Mouse (Mus musculus) skeletal muscle tissue, postnatal 0 days (tissue): ENCODE data around the gene Krt34. TPM values are rescaled to one million over a fixed set of nuclear protein-coding genes. Genes with fewer than 3 reads are reported as not detected.

Experiments used
- polyA plus RNA-seq: library from polyadenylated mRNA; unstranded; fragments of >200 nt; fragmentation: Nextera tagmentation; extraction: Ambion mirVana; gene quantifications from 2 replicates; pipeline ENCODE4 v1.2.1, GENCODE M21; 2015

Krt34 gene
- polyA plus RNA-seq: not detected in 2 replicates

GRCm38 (mm10) chr11:100041454-100041853 is at the start of gene Krt34:
Gene Krt34, minus strand, starts transcription at chr11:100041554.

GRCm38 (mm10) chr11:100087861-100088260 is 46.5 kb upstream of the Krt34 start, which contains the start of gene Krt32:
Gene Krt32, minus strand, starts transcription at chr11:100088226.

GRCm38 (mm10) chr11:100050451-100050850 is 9.1 kb upstream of the Krt34 start, which contains the start of gene Krt31:
Gene Krt31, minus strand, starts transcription at chr11:100050551.

GRCm38 (mm10) chr11:100029768-100030167 is 11.6 kb downstream of the Krt34 start, which contains the start of gene Krt33b:
Gene Krt33b, minus strand, starts transcription at chr11:100029868.

GRCm38 (mm10) chr11:100016112-100016511 is 25.2 kb downstream of the Krt34 start, which contains the start of gene Krt33a:
Gene Krt33a, minus strand, starts transcription at chr11:100016212.

GRCm38 (mm10) chr11:99993620-99994383 is 47.6 kb downstream of the Krt34 start, which contains the start of gene Krtap17-1:
Gene Krtap17-1, minus strand, starts transcription at chr11:99993994.

Other genes starting within 250 kb of the Krt34 start
- gene Gm11596, start 248.1 kb downstream of the Krt34 start, polyA plus RNA-seq: not detected in 2 replicates
- gene Gm11569, start 242.6 kb downstream of the Krt34 start, polyA plus RNA-seq: not detected in 2 replicates
- gene Gm11554, start 237.1 kb downstream of the Krt34 start, polyA plus RNA-seq: not detected in 2 replicates
- gene Krtap4-13, start 231.7 kb downstream of the Krt34 start, polyA plus RNA-seq: not detected in 2 replicates
- gene Gm11564, start 225.9 kb downstream of the Krt34 start, polyA plus RNA-seq: not detected in 2 replicates
- gene 2300003K06Rik, start 203.5 kb downstream of the Krt34 start, polyA plus RNA-seq: not detected in 2 replicates
- not detected in 2 replicates for gene Krtap4-16, start 189.9 kb downstream of the Krt34 start, polyA plus RNA-seq
- gene Gm11568, start 183.6 kb downstream of the Krt34 start, polyA plus RNA-seq: not detected in 2 replicates
- not detected in 2 replicates for gene Gm11559, start 177.1 kb downstream of the Krt34 start, polyA plus RNA-seq
- not detected in 2 replicates for gene Krtap9-1, start 168.2 kb downstream of the Krt34 start, polyA plus RNA-seq
- gene Gm11567, start 162.4 kb downstream of the Krt34 start, polyA plus RNA-seq: not detected in 2 replicates
- not detected in 2 replicates for gene Krtap31-1, start 133.6 kb downstream of the Krt34 start, polyA plus RNA-seq
- gene Gm11565, start 126.8 kb downstream of the Krt34 start, polyA plus RNA-seq: not detected in 2 replicates
- not detected in 2 replicates for gene Krtap31-2, start 105.3 kb downstream of the Krt34 start, polyA plus RNA-seq
- gene Krtap9-5, start 93.1 kb downstream of the Krt34 start, polyA plus RNA-seq: not detected in 2 replicates
- gene Krtap29-1, start 62.5 kb downstream of the Krt34 start, polyA plus RNA-seq: not detected in 2 replicates
- gene Krtap16-1, start 55.0 kb downstream of the Krt34 start, polyA plus RNA-seq: not detected in 2 replicates
- gene Krtap17-1, start 47.6 kb downstream of the Krt34 start, polyA plus RNA-seq: 0.35 TPM in 1 of 2 replicates, not detected in the other
- not detected in 2 replicates for gene Krt33a, start 25.3 kb downstream of the Krt34 start, polyA plus RNA-seq
- gene Krt33b, start 11.7 kb downstream of the Krt34 start, polyA plus RNA-seq: 1.1 and 1.4 TPM in 2 replicates
- 0.22 and 0.33 TPM in 2 replicates for gene Krt31, start 9.0 kb upstream of the Krt34 start, polyA plus RNA-seq
- gene Krt32, start 46.7 kb upstream of the Krt34 start, polyA plus RNA-seq: not detected in 2 replicates
- gene Krt35, start 54.7 kb upstream of the Krt34 start, polyA plus RNA-seq: 0.07 TPM in 1 of 2 replicates, not detected in the other
- gene Krt36, start 64.1 kb upstream of the Krt34 start, polyA plus RNA-seq: not detected in 2 replicates
- gene Krt13, start 80.0 kb upstream of the Krt34 start, polyA plus RNA-seq: not detected in 2 replicates
- 19.8 TPM in 1 of 2 replicates, not detected in the other for gene Krt15, start 94.4 kb upstream of the Krt34 start, polyA plus RNA-seq
- gene Krt19, start 107.1 kb upstream of the Krt34 start, polyA plus RNA-seq: 0.55 and 0.63 TPM in 2 replicates
- gene Krt9, start 151.7 kb upstream of the Krt34 start, polyA plus RNA-seq: not detected in 2 replicates
- gene Krt14, start 166.0 kb upstream of the Krt34 start, polyA plus RNA-seq: 0.09 and 68.1 TPM in 2 replicates
- gene Krt16, start 207.3 kb upstream of the Krt34 start, polyA plus RNA-seq: 0.69 TPM in 1 of 2 replicates, not detected in the other
- gene Krt17, start 219.5 kb upstream of the Krt34 start, polyA plus RNA-seq: 15.6 TPM in 1 of 2 replicates, not detected in the other
- not detected in 2 replicates for gene Krt42, start 228.3 kb upstream of the Krt34 start, polyA plus RNA-seq